Mouse (Mus musculus) ovary, adult 18-20 months (tissue): Measurements from ENCODE around the gene Gm3952.

Source experiments
- DNase-seq: peaks from one replicate; pipeline ENCODE4 v3.0.0; 2022; ENCODE audit warnings: low spot score, mixed read lengths

Gene Gm3952

GRCm38 (mm10) chr8:128798594-128798993 lies at the start of gene Gm3952:
Gm3952 (minus strand) TSS chr8:128798694.
- DNase-seq, result no peak

- DNase-seq, result no peak
Measured at GRCm38 (mm10) chr8:128843749-128844148, 45.3 kb upstream of the Gm3952 start.

- DNase-seq, result no peak
Measured at GRCm38 (mm10) chr8:128812521-128812920, 14.0 kb upstream of the Gm3952 start.

GRCm38 (mm10) chr8:128735692-128736091 lies 62.8 kb downstream of the Gm3952 start:
- DNase-seq, result no peak

GRCm38 (mm10) chr8:128734118-128734517 lies 64.4 kb downstream of the Gm3952 start:
- DNase-seq, result no peak

GRCm38 (mm10) chr8:128732254-128732653 lies 66.2 kb downstream of the Gm3952 start:
- no peak for DNase-seq

- DNase-seq, result no peak
Measured at GRCm38 (mm10) chr8:128727213-128727612, 71.3 kb downstream of the Gm3952 start.

GRCm38 (mm10) chr8:128724819-128725218 lies 73.7 kb downstream of the Gm3952 start:
- DNase-seq, result no peak

- no peak for DNase-seq
Measured at GRCm38 (mm10) chr8:128716184-128716583, 82.3 kb downstream of the Gm3952 start.

- DNase-seq, result peak; percentile 12
Measured at GRCm38 (mm10) chr8:128709261-128709660, 89.2 kb downstream of the Gm3952 start.

- DNase-seq, result no peak
Measured at GRCm38 (mm10) chr8:128704836-128705235, 93.7 kb downstream of the Gm3952 start.

- DNase-seq, result no peak
Measured at GRCm38 (mm10) chr8:128704376-128704775, 94.1 kb downstream of the Gm3952 start.

GRCm38 (mm10) chr8:128697945-128698344 lies 100.5 kb downstream of the Gm3952 start:
- no peak for DNase-seq

GRCm38 (mm10) chr8:128696701-128697397 lies 101.6 kb downstream of the Gm3952 start:
- no peak for DNase-seq
